Mouse (Mus musculus) left cerebral cortex, postnatal 4 days (tissue): ENCODE results near the gene Hist1h2ab. TPM values are rescaled to one million over a fixed set of nuclear protein-coding genes. Genes with fewer than 3 reads are reported as not detected.
"Not testable (repeated sequence)": the region's sequence is repeated elsewhere in the genome, so short reads cannot be mapped to it uniquely, and the experiment has no call there.

ENCODE experiments used
- DNase-seq: peaks from one replicate; pipeline ENCODE4 v3.0.0-alpha.2; 2022
- intact Hi-C: fragments of 180-260 bp; cut with DNase I; formaldehyde crosslinking; loops from one replicate; pipeline ENCODE4 v1.15.1; 2025
- microRNA-seq: library from miRNA; unstranded; fragments of <30 nt; microRNA quantifications from one replicate; pipeline ENCODE4 v1.2.0, GENCODE M21; 2022
- total RNA-seq, 2 experiments: library from RNA; stranded (reverse); gene quantifications; 2 replicates each; pipeline ENCODE4 v1.2.3; 2021

Gene Hist1h2ab
- total RNA-seq, 2 experiments from 2014 or later: 116 to 120 TPM

GRCm38 (mm10) chr13:23766772-23767171 lies 15.8 kb downstream of the Hist1h2ab start:
- intact Hi-C loops: no loop called here
- no peak for DNase-seq

GRCm38 (mm10) chr13:23768834-23769397 lies 18.0 kb downstream of the Hist1h2ab start:
- intact Hi-C loops: no loop called here
- no peak for DNase-seq

DNA sequence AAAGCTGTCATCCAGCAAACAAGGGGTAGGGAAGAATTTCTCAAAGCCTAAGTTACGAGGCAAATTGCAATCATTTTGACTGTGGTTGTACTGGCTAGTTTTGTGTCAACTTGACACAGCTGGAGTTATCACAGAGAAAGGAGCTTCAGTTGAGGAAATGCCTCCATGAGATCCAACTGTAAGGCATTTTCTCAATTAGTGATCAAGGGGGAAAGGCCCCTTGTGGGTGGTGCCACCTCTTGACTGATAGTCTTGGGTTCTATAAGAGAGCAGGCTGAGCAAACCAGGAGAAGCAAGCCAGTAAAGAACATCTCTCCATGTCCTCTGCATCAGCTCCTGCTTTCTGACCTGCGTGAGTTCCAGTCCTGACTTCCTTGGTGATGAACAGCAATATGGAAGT lies 18.7 kb downstream of the Hist1h2ab start, which contains the start of gene Trim38:
Trim38 (plus strand) TSS at position 301 of the 400 bp plus-strand sequence.
- DNase-seq, intact Hi-C loops: not testable (repeated sequence)

GRCm38 (mm10) chr13:23772561-23773313 lies 21.8 kb downstream of the Hist1h2ab start:
- intact Hi-C loops: no loop called here
- no peak for DNase-seq

DNA sequence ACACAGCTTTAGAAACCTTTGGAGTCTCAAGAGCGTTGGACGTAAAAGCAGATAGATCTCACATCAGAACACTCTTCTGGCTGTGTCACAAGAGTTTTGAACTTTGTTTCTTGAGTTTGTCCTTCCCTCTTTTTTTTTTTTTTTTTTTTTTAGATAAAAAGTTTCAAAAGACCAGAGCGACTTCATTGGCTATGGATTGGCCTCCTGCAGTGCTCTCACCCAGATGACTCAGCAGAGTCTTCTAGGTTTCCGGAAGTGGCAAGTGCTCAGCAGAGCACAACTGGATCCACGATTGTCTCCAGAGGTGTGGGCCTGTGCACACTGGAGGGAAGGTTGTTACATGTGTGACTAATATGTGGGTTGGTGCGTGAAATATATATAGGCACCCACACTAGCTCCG lies 27.4 kb downstream of the Hist1h2ab start:
- intact Hi-C loops: no loop called here
- DNase-seq: no peak

DNA sequence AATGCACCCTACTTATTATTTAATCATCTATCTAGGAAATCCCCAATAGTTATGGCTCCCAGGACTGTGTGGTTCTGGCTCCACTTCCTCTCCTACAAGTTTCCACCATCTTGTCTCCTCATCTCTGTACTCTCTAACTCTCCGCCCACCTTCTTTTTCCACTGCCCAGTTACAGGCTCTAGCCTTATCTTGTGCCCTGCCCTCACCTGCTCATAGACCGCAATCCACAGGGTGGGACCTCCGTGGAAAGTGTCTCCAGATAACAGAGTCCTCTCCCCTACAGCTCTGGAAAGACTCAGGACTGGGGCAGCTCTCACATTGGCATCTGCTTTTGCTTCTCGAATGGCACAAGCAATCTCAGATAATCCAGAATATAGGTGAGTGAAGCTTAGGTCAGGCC lies 28.1 kb downstream of the Hist1h2ab start:
- intact Hi-C loops: no loop called here
- no peak for DNase-seq

- intact Hi-C loops: loop anchor here (5.0 kb wide), 1 partner anchor 525 kb away; no protein-coding TSS in a partner anchor
- peak; percentile 33 for DNase-seq
Observed at GRCm38 (mm10) chr13:23792520-23792919, 41.6 kb downstream of the Hist1h2ab start.

DNA sequence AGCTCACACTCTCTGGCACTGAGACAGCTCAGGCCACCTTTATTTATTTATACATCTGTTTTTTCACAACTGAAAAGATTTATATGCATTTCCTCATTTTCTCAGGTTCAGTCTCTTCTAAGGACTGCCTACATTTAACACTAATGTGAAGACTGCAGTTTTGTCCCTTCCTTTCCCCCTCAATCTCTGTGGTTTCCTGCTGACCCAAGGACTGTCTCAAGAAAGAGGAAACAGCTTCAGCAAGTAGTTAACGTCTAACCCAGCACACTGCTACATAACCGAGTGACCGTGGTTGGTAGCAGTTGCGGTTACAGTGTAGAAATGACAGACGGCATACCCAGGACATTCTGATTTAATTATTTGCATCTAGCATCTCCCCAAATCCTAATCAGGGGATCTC lies 48.5 kb downstream of the Hist1h2ab start:
- no peak for DNase-seq
- intact Hi-C loops: no loop called here

Small RNAs within 50 kb of the gene (microRNA-seq; reads per million reads assigned to microRNA genes)
- gene Gm44314 (not detected), gene Gm44484 (not detected)

Other genes starting within 250 kb of the Hist1h2ab start
- 100 to 1,000 TPM; 441 to 470 TPM for gene Hist1h4h, start 220.1 kb upstream of the Hist1h2ab start, total RNA-seq
- 10 to 100 TPM; 74.6 to 86.0 TPM for gene Hist1h2af, start 217.2 kb upstream of the Hist1h2ab start, total RNA-seq
- 10 to 100 TPM; 22.0 to 28.6 TPM for gene Hist1h3g, start 215.7 kb upstream of the Hist1h2ab start, total RNA-seq
- 1 to 10 TPM; 4.5 to 6.1 TPM for gene Hist1h2bh, start 207.7 kb upstream of the Hist1h2ab start, total RNA-seq
- gene Hist1h3f, start 207.1 kb upstream of the Hist1h2ab start, total RNA-seq: 10 to 100 TPM; 42.2 to 44.0 TPM
- 100 to 1,000 TPM; 224 to 235 TPM for gene Hist1h4f, start 199.5 kb upstream of the Hist1h2ab start, total RNA-seq
- 10 to 100 TPM; 12.0 to 12.4 TPM for gene Hist1h1d, start 197.9 kb upstream of the Hist1h2ab start, total RNA-seq
- 100 to 1,000 TPM; 130 to 134 TPM for gene Hist1h3e, start 188.8 kb upstream of the Hist1h2ab start, total RNA-seq
- 10 to 100 TPM; 24.5 to 31.0 TPM for gene Hist1h2ae, start 179.9 kb upstream of the Hist1h2ab start, total RNA-seq
- gene Hist1h2bg, start 179.7 kb upstream of the Hist1h2ab start, total RNA-seq: 100 to 1,000 TPM; 203 to 225 TPM
- 100 to 1,000 TPM in 1 of 2 experiments, 10 to 100 TPM in 1; 87.5 to 105 TPM for gene Hist1h2bf, start 176.9 kb upstream of the Hist1h2ab start, total RNA-seq
- 10 to 100 TPM; 18.6 to 25.5 TPM for gene Hist1h2ad, start 176.7 kb upstream of the Hist1h2ab start, total RNA-seq
- 10 to 100 TPM; 18.8 to 24.3 TPM for gene Hist1h3d, start 175.4 kb upstream of the Hist1h2ab start, total RNA-seq
- gene Hist1h4d, start 169.5 kb upstream of the Hist1h2ab start, total RNA-seq: 100 to 1,000 TPM; 177 to 192 TPM
- gene Hist1h2be, start 130.0 kb upstream of the Hist1h2ab start, total RNA-seq: 10 to 100 TPM; 13.0 to 16.9 TPM
- 100 to 1,000 TPM; 112 to 117 TPM for gene Hist1h1e, start 128.6 kb upstream of the Hist1h2ab start, total RNA-seq
- 1 to 10 TPM; 4.8 to 5.4 TPM for gene Hist1h2ac, start 67.2 kb upstream of the Hist1h2ab start, total RNA-seq
- gene Hist1h2bc, start 66.9 kb upstream of the Hist1h2ab start, total RNA-seq: 10 to 100 TPM; 16.7 to 17.0 TPM
- not detected for gene Hist1h1t, start 55.3 kb upstream of the Hist1h2ab start, total RNA-seq
- 100 to 1,000 TPM; 109 to 126 TPM for gene Hist1h4c, start 52.7 kb upstream of the Hist1h2ab start, total RNA-seq
- 1 to 10 TPM; 1.7 to 2.3 TPM for gene Hfe, start 40.3 kb upstream of the Hist1h2ab start, total RNA-seq
- 100 to 1,000 TPM; 154 to 166 TPM for gene Hist1h1c, start 12.3 kb upstream of the Hist1h2ab start, total RNA-seq
- gene Hist1h3c, start 5.5 kb upstream of the Hist1h2ab start, total RNA-seq: 10 to 100 TPM; 39.8 to 41.0 TPM
- gene Hist1h2bb, start 4.4 kb upstream of the Hist1h2ab start, total RNA-seq: 10 to 100 TPM; 62.4 to 81.1 TPM
- 100 to 1,000 TPM in 1 of 2 experiments, 10 to 100 TPM in 1; 95.4 to 102 TPM for gene Hist1h3b, start 1.1 kb downstream of the Hist1h2ab start, total RNA-seq
- 100 to 1,000 TPM; 139 to 151 TPM for gene Hist1h4b, start 5.9 kb downstream of the Hist1h2ab start, total RNA-seq
- 100 to 1,000 TPM; 134 to 137 TPM for gene Hist1h4a, start 10.1 kb downstream of the Hist1h2ab start, total RNA-seq
- gene Hist1h3a, start 11.3 kb downstream of the Hist1h2ab start, total RNA-seq: 100 to 1,000 TPM; 114 to 125 TPM
- gene Hist1h1a, start 12.5 kb downstream of the Hist1h2ab start, total RNA-seq: 10 to 100 TPM; 62.9 to 79.4 TPM
- not detected for gene Trim38, start 18.8 kb downstream of the Hist1h2ab start, total RNA-seq
- gene Slc17a2, start 55.9 kb downstream of the Hist1h2ab start, total RNA-seq: not detected
- gene Slc17a3, start 88.3 kb downstream of the Hist1h2ab start, total RNA-seq: under 1 TPM in 1 of 2 experiments, not detected in 1; 0.10 TPM
- not detected for gene Slc17a1, start 116.6 kb downstream of the Hist1h2ab start, total RNA-seq
- gene Slc17a4, start 163.9 kb downstream of the Hist1h2ab start, total RNA-seq: not detected
- not detected for gene Hist1h2ba, start 183.0 kb downstream of the Hist1h2ab start, total RNA-seq
- gene Hist1h2aa, start 183.3 kb downstream of the Hist1h2ab start, total RNA-seq: not detected
- under 1 TPM; 0.26 to 0.58 TPM for gene Scgn, start 240.1 kb downstream of the Hist1h2ab start, total RNA-seq